Mouse (Mus musculus) left cerebral cortex, postnatal 4 days (tissue): Measurements from ENCODE around the gene Pdcd6. TPM values are rescaled to one million over a fixed set of nuclear protein-coding genes. Genes with fewer than 3 reads are reported as not detected.

Experiments used
- DNase-seq: peaks from one replicate; pipeline ENCODE4 v3.0.0-alpha.2; 2022
- intact Hi-C: fragments of 180-260 bp; cut with DNase I; formaldehyde crosslinking; loops from one replicate; pipeline ENCODE4 v1.15.1; 2025
- total RNA-seq, 2 experiments: library from RNA; stranded (reverse); gene quantifications; 2 replicates each; pipeline ENCODE4 v1.2.3; 2021

Pdcd6 gene
- total RNA-seq, 2 experiments from 2014 or later = 67.6 to 70.7 TPM

- DNase-seq = no peak
- intact Hi-C loops = no loop called here
Observed at GRCm38 (mm10) chr13:74289646-74290045, 27.7 kb downstream of the Pdcd6 start.

GRCm38 (mm10) chr13:74282299-74282698, 35.1 kb downstream of the Pdcd6 start:
- intact Hi-C loops = no loop called here
- DNase-seq = no peak

GRCm38 (mm10) chr13:74275726-74276125, 41.7 kb downstream of the Pdcd6 start:
- no peak for DNase-seq
- intact Hi-C loops = no loop called here

GRCm38 (mm10) chr13:74260231-74260992, 57.0 kb downstream of the Pdcd6 start:
- intact Hi-C loops = no loop called here
- peak; percentile 64 for DNase-seq

- intact Hi-C loops = no loop called here
Observed at GRCm38 (mm10) chr13:74259460-74260230, 57.7 kb downstream of the Pdcd6 start.

More at GRCm38 (mm10) chr13:74259460-74260230, 57.7 kb downstream of the Pdcd6 start:
- DNase-seq = peak; percentile 47

Other genes starting within 250 kb of the Pdcd6 start
- gene Slc9a3, start 196.1 kb downstream of the Pdcd6 start, total RNA-seq = 1 to 10 TPM in 1 of 2 experiments, under 1 TPM in 1; 0.42 to 1.2 TPM
- 10 to 100 TPM; 74.9 to 78.3 TPM for gene Exoc3, start 108.8 kb downstream of the Pdcd6 start, total RNA-seq
- 1 to 10 TPM; 1.9 to 2.0 TPM for gene Ahrr, start 25.2 kb downstream of the Pdcd6 start, total RNA-seq
- gene Sdha, start 32.7 kb upstream of the Pdcd6 start, total RNA-seq = 100 to 1,000 TPM; 163 to 179 TPM
- gene Ccdc127, start 32.7 kb upstream of the Pdcd6 start, total RNA-seq = 10 to 100 TPM; 53.1 to 57.0 TPM
- gene Lrrc14b, start 46.4 kb upstream of the Pdcd6 start, total RNA-seq = not detected
- 1 to 10 TPM; 6.1 to 6.7 TPM for gene Zfp72, start 73.3 kb upstream of the Pdcd6 start, total RNA-seq
- 100 to 1,000 TPM; 680 to 698 TPM for gene Ftl1-ps1, start 82.1 kb upstream of the Pdcd6 start, total RNA-seq
- gene Zfp825, start 176.4 kb upstream of the Pdcd6 start, total RNA-seq = 1 to 10 TPM; 5.6 to 8.1 TPM